Mouse (Mus musculus): Measurements from ENCODE around the gene Dolpp1. TPM values are rescaled to one million over a fixed set of nuclear protein-coding genes. Genes with fewer than 3 reads are reported as not detected.

Dolpp1 gene
- polyA plus RNA-seq, 1 experiment from 2014 or later, result 63.7 TPM

DNA sequence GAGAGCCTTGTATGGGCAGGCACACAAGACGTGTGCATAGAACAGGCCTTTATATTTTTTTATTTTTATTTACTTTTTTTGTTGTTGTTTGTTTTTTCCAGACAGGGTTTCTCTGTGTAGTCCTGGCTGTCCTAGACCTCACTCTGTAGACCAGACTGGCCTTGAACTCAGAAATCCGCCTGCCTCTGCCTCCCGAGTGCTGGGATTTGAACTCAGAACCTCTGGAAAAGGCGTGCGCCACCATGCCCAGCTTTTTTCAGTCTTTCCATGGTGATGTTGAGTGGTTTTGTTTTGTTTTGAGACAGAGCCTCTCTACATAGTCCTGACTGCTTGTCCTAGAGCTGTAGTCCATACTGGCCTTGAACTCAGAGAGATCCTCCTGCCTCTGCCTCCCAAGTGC lies 19.3 kb upstream of the Dolpp1 start:
- no peak for ATAC-seq
- 96% methylated on average over 5 of the region's 5 CpGs for WGBS
- no peak overlapping the region for H3K27ac ChIP-seq (ENCODE audit: low read depth, low read length)

DNA sequence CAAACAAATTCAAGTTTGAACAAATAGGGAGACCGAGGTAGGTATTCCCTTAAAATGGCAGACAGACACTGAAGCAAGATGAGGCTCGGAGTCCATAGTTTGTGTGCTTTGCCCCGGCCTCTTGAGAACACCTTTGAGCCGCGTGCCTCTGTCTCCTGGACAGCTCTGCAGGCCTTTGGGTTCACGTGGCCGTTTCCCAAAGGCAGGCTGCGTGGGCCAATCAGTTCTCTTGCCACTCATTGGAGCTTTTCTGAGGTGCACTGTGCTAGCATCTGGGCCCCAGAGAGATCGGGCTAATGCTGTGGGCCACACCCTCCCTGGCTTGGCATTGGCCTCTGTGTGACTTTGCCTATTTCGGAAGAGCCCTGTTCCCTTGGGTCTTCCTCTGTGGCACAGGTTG lies 16.2 kb upstream of the Dolpp1 start:
- WGBS, result 95% methylated on average over 10 of the region's 10 CpGs
- ATAC-seq, result no peak
- Histone ChIP-seq H3K27me3 (replicated peaks; ENCODE audit: control insufficient read depth, insufficient read depth, low read length) (no peaks in the 10 kb centered on the region), H3K4me3 (ENCODE audit: low read length) (no peak overlapping the region), H3K9ac (ENCODE audit: low read depth, low read length) (no peak overlapping the region), H3K4me2 (ENCODE audit: low read length) (no peak overlapping the region), H3K9me3 (ENCODE audit: control insufficient read depth, low read length) (no peaks in the 10 kb centered on the region), H3K27ac (ENCODE audit: low read depth, low read length) (no peak overlapping the region), H3K4me1 (ENCODE audit: control insufficient read depth, insufficient read depth, low read depth, low read length) (no peaks in the 10 kb centered on the region), H3K36me3 (ENCODE audit: control insufficient read depth, insufficient read depth, low read length) (peaks cover 51% of the 10 kb centered on the region)

More for the DNA sequence above, 19.3 kb upstream of the Dolpp1 start:
- no peak overlapping the region for H3K4me3 ChIP-seq (ENCODE audit: low read length)
- H3K27me3 ChIP-seq (replicated peaks; ENCODE audit: control insufficient read depth, insufficient read depth, low read length), result no peaks in the 10 kb centered on the region
- no peak overlapping the region for H3K4me2 ChIP-seq (ENCODE audit: low read length)
- no peaks in the 10 kb centered on the region for H3K9me3 ChIP-seq (ENCODE audit: control insufficient read depth, low read length)
- H3K4me1 ChIP-seq (ENCODE audit: control insufficient read depth, insufficient read depth, low read depth, low read length), result no peaks in the 10 kb centered on the region
- no peak overlapping the region for H3K9ac ChIP-seq (ENCODE audit: low read depth, low read length)
- peaks cover 65% of the 10 kb centered on the region for H3K36me3 ChIP-seq (ENCODE audit: control insufficient read depth, insufficient read depth, low read length)

DNA sequence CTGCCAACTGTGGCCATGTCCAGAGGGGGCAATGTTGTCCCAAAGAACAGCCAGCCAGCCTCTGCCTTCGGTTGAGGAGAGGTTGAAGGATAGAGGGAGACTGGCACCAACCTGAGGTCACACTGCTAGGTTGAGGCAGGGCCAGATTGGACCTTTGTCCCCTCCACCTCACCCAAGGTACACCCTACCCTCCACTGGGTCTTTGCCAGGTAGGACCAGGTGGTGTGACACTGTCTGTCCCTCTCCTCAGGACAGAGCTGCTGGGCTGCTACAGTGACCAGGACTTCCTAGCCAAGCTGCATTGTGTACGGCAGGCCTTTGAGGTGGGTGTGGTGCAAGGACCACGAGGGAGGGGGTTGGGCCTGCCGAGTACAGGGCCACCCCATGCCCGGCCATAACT lies 14.3 kb upstream of the Dolpp1 start:
- Histone ChIP-seq H3K27ac (ENCODE audit: low read depth, low read length) (no peak overlapping the region), H3K4me1 (ENCODE audit: control insufficient read depth, insufficient read depth, low read depth, low read length) (no peaks in the 10 kb centered on the region), H3K27me3 (replicated peaks; ENCODE audit: control insufficient read depth, insufficient read depth, low read length) (no peaks in the 10 kb centered on the region), H3K9me3 (ENCODE audit: control insufficient read depth, low read length) (no peaks in the 10 kb centered on the region), H3K36me3 (ENCODE audit: control insufficient read depth, insufficient read depth, low read length) (peaks cover 55% of the 10 kb centered on the region), H3K4me3 (ENCODE audit: low read length) (no peak overlapping the region), H3K9ac (ENCODE audit: low read depth, low read length) (no peak overlapping the region), H3K4me2 (ENCODE audit: low read length) (no peak overlapping the region)
- WGBS, result 86% methylated on average over 5 of the region's 5 CpGs
- no peak for ATAC-seq

GRCm38 (mm10) chr2:30379307-30379706 lies 12.7 kb upstream of the Dolpp1 start:
- no peak overlapping the region for H3K4me3 ChIP-seq (ENCODE audit: low read length)
- no peaks in the 10 kb centered on the region for H3K9me3 ChIP-seq (ENCODE audit: control insufficient read depth, low read length)
- H3K4me2 ChIP-seq (ENCODE audit: low read length), result no peak overlapping the region
- H3K36me3 ChIP-seq (ENCODE audit: control insufficient read depth, insufficient read depth, low read length), result peaks cover 52% of the 10 kb centered on the region
- no peak for ATAC-seq
- H3K27me3 ChIP-seq (replicated peaks; ENCODE audit: control insufficient read depth, insufficient read depth, low read length), result no peaks in the 10 kb centered on the region
- H3K27ac ChIP-seq (ENCODE audit: low read depth, low read length), result no peak overlapping the region
- H3K4me1 ChIP-seq (ENCODE audit: control insufficient read depth, insufficient read depth, low read depth, low read length), result no peaks in the 10 kb centered on the region
- 95% methylated on average over 7 of the region's 7 CpGs for WGBS
- no peak overlapping the region for H3K9ac ChIP-seq (ENCODE audit: low read depth, low read length)

DNA sequence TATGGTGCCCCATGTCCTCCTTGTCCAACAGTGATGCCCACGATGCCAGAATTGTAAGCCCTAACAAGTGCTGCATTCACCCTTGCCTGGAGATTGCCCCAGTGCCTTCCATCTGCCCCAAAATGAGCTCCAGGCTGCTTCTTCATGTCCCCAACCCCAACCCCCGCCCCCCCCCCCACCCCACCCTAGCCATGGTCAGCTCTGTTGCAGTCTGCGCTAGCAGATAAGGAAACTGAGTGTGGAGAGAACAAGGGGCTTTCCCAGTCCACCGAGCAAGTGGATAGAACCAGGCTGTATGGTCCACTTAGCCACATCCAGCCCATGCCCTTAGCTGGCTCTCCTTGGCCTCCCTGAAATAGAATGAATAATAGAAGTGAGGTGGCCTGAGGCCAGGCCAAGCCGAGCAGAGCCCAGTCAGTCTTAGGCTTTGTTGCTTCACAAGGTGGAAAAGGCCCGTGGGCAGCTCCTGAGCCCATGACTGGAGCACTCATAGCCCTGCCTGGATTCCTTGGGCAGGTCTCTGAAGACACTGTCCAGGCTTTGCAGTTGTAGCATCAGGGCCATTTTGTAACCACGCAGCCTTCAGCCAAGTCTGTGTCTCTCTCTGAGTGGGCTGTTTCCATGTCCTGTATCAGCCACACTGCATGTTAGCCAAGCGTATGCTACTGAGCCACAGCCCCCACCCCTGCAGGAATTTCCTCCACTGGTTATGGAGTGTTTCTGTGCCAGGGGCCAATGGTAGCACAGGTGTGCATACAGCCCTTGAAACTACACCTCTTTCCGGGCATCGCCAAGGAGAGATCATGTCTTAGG lies 11.3 kb upstream of the Dolpp1 start:
- no peaks in the 10 kb centered on the region for H3K4me1 ChIP-seq (ENCODE audit: control insufficient read depth, insufficient read depth, low read depth, low read length)
- no peak overlapping the region for H3K4me2 ChIP-seq (ENCODE audit: low read length)
- H3K9me3 ChIP-seq (ENCODE audit: control insufficient read depth, low read length), result no peaks in the 10 kb centered on the region
- H3K27ac ChIP-seq (ENCODE audit: low read depth, low read length), result no peak overlapping the region
- 94% methylated on average over 9 of the region's 10 CpGs for whole genome bisulfite sequencing
- H3K4me3 ChIP-seq (ENCODE audit: low read length), result no peak overlapping the region
- H3K36me3 ChIP-seq (ENCODE audit: control insufficient read depth, insufficient read depth, low read length), result peaks cover 50% of the 10 kb centered on the region
- H3K27me3 ChIP-seq (replicated peaks; ENCODE audit: control insufficient read depth, insufficient read depth, low read length), result no peaks in the 10 kb centered on the region
- H3K9ac ChIP-seq (ENCODE audit: low read depth, low read length), result no peak overlapping the region
- no peak for ATAC-seq

- 96% methylated on average over 4 of the region's 4 CpGs for WGBS
- H3K27ac ChIP-seq (ENCODE audit: low read depth, low read length), result no peak overlapping the region
- no peaks in the 10 kb centered on the region for H3K4me1 ChIP-seq (ENCODE audit: control insufficient read depth, insufficient read depth, low read depth, low read length)
- H3K36me3 ChIP-seq (ENCODE audit: control insufficient read depth, insufficient read depth, low read length), result peaks cover 45% of the 10 kb centered on the region
- H3K4me2 ChIP-seq (ENCODE audit: low read length), result no peak overlapping the region
- no peak overlapping the region for H3K9ac ChIP-seq (ENCODE audit: low read depth, low read length)
- no peaks in the 10 kb centered on the region for H3K27me3 ChIP-seq (replicated peaks; ENCODE audit: control insufficient read depth, insufficient read depth, low read length)
- ATAC-seq, result no peak
- H3K4me3 ChIP-seq (ENCODE audit: low read length), result no peak overlapping the region
- no peaks in the 10 kb centered on the region for H3K9me3 ChIP-seq (ENCODE audit: control insufficient read depth, low read length)
These were observed 10.7 kb upstream of the Dolpp1 start for GRCm38 (mm10) chr2:30381377-30381725.

DNA sequence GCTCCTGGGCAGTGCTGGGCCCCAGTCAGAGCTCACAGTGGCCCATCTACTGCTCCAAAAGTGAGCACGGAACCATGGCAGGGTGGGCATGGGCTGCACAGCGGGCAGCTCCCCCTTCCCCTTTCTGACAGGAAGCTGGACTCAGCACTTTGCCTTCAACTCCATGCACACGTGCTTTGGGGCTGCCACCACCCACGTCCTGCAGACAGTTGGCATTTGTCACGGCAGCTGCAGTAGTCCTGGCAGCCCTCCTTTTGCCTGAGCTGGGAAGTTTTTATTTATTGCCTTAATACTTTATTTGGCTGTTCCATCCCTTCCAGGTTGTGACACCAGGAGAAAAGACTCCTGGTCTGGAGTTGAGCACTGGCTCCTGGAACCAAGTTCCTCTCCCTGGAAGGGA lies 7.2 kb upstream of the Dolpp1 start:
- WGBS, result 75% methylated on average over 5 of the region's 5 CpGs
- no peak for ATAC-seq
- no peaks in the 10 kb centered on the region for H3K4me1 ChIP-seq (ENCODE audit: control insufficient read depth, insufficient read depth, low read depth, low read length)
- H3K27me3 ChIP-seq (replicated peaks; ENCODE audit: control insufficient read depth, insufficient read depth, low read length), result no peaks in the 10 kb centered on the region
- H3K36me3 ChIP-seq (ENCODE audit: control insufficient read depth, insufficient read depth, low read length), result peaks cover 28% of the 10 kb centered on the region
- H3K9me3 ChIP-seq (ENCODE audit: control insufficient read depth, low read length), result no peaks in the 10 kb centered on the region
- H3K27ac ChIP-seq (ENCODE audit: low read depth, low read length), result no peak overlapping the region
- no peak overlapping the region for H3K9ac ChIP-seq (ENCODE audit: low read depth, low read length)
- H3K4me3 ChIP-seq (ENCODE audit: low read length), result no peak overlapping the region
- H3K4me2 ChIP-seq (ENCODE audit: low read length), result no peak overlapping the region

- Histone ChIP-seq H3K36me3 (ENCODE audit: control insufficient read depth, insufficient read depth, low read length) (peaks cover 26% of the 10 kb centered on the region), H3K9me3 (ENCODE audit: control insufficient read depth, low read length) (no peaks in the 10 kb centered on the region), H3K4me2 (ENCODE audit: low read length) (no peak overlapping the region), H3K9ac (ENCODE audit: low read depth, low read length) (no peak overlapping the region), H3K27ac (ENCODE audit: low read depth, low read length) (no peak overlapping the region), H3K4me1 (ENCODE audit: control insufficient read depth, insufficient read depth, low read depth, low read length) (no peaks in the 10 kb centered on the region), H3K4me3 (ENCODE audit: low read length) (no peak overlapping the region), H3K27me3 (replicated peaks; ENCODE audit: control insufficient read depth, insufficient read depth, low read length) (no peaks in the 10 kb centered on the region)
- no peak for ATAC-seq
- 86% methylated on average over 4 of the region's 4 CpGs for WGBS
These were observed 6.5 kb upstream of the Dolpp1 start for GRCm38 (mm10) chr2:30385591-30385990.

DNA sequence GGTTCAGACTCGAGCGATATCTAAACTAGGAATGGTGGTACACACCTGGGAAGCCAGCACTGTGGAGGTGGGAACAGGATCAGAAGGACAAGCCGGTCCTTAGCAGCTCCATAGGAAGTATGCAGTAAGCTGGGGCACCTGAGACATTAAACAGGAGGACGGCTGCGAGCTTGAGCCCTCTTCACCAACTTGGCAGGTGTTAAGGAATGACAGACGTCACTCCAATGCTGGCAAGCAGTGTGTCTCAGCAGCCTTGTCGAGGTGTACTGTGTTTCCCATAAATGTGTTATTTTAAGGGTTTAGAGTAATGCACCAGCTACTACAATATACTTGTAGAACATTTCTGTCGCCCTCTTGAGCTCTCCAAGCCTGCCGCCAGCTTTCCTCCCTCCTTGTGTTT lies 5.1 kb upstream of the Dolpp1 start:
- H3K9ac ChIP-seq (ENCODE audit: low read depth, low read length), result no peak overlapping the region
- no peak overlapping the region for H3K27ac ChIP-seq (ENCODE audit: low read depth, low read length)
- ATAC-seq, result no peak
- H3K9me3 ChIP-seq (ENCODE audit: control insufficient read depth, low read length), result no peaks in the 10 kb centered on the region
- peaks cover 8% of the 10 kb centered on the region for H3K4me1 ChIP-seq (ENCODE audit: control insufficient read depth, insufficient read depth, low read depth, low read length)
- H3K4me2 ChIP-seq (ENCODE audit: low read length), result no peak overlapping the region
- peaks cover 16% of the 10 kb centered on the region for H3K36me3 ChIP-seq (ENCODE audit: control insufficient read depth, insufficient read depth, low read length)
- no peak overlapping the region for H3K4me3 ChIP-seq (ENCODE audit: low read length)
- no peaks in the 10 kb centered on the region for H3K27me3 ChIP-seq (replicated peaks; ENCODE audit: control insufficient read depth, insufficient read depth, low read length)
- WGBS, result 82% methylated on average over 9 of the region's 9 CpGs

Data from hindbrain, embryonic 16.5 days (tissue).